Mouse (Mus musculus): ENCODE data around the gene Kpna7.

DNA sequence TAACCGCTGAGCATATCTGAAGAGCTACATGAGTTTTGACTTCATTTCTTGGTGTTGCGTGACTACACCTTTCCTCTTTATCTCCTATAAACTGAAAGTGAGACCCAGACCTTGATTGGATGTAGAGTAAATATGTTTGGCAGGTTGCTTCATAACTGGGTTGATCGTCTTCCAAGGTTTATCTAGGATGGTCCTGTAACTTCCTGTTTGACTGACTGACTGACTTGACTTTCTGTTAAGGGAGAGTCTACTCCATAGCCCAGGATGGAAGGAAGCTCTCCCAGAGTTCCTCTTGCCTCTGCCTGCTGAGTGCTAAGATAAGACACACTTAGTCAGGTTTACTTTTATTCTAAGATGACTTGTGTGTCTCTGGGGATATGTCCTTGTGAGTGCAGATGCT lies 6.0 kb upstream of the Kpna7 start:
- no peak for TF ChIP-seq POLR2A (IDR thresholded peaks at IDR 0.05; ENCODE audit: insufficient read length, low read depth)
- no peak for TF ChIP-seq CEBPB (IDR thresholded peaks at IDR 0.05; ENCODE audit: insufficient read depth, poor library complexity, severe bottlenecking)
- no peak for TF ChIP-seq E2F4 (IDR thresholded peaks at IDR 0.05; ENCODE audit: insufficient read depth)
- no peak for TF ChIP-seq USF1 (IDR thresholded peaks at IDR 0.05; ENCODE audit: low read depth)
- TF ChIP-seq MYOG (IDR thresholded peaks at IDR 0.05; ENCODE audit: control insufficient read depth in 1 of 3, insufficient read depth in 1 of 3, insufficient read length in 2 of 3, low read depth in 2 of 3) = no peak
- no peak for TF ChIP-seq MAX (IDR thresholded peaks at IDR 0.05; ENCODE audit: low read depth)
- TF ChIP-seq POLR2AphosphoS2 (IDR thresholded peaks at IDR 0.05; ENCODE audit: insufficient read length, low read depth) = no peak
- no peak for TF ChIP-seq TCF3 (IDR thresholded peaks at IDR 0.05; ENCODE audit: insufficient read length, low read depth)
- no peak for TF ChIP-seq TCF12 (IDR thresholded peaks at IDR 0.05; ENCODE audit: insufficient read depth, poor library complexity, severe bottlenecking)
- no peak for TF ChIP-seq MYOD1 (IDR thresholded peaks at IDR 0.05; ENCODE audit: control insufficient read depth in 1 of 3, insufficient read length in 2 of 3, low read depth in 2 of 3)
- TF ChIP-seq SRF (IDR thresholded peaks at IDR 0.05; ENCODE audit: control insufficient read depth, insufficient read length, low read depth) = no peak
- no peak for TF ChIP-seq REST (IDR thresholded peaks at IDR 0.05; ENCODE audit: insufficient read depth, insufficient read length)
